Mouse (Mus musculus): ENCODE results near the gene Crim1.

The Crim1 gene

GRCm38 (mm10) chr17:78199626-78200560 is at the start of gene Crim1:
Gene Crim1 (plus strand): TSS chr17:78200248.
- DNase-seq (ENCODE audit: low read depth, low spot score) = peak; percentile 86

DNA sequence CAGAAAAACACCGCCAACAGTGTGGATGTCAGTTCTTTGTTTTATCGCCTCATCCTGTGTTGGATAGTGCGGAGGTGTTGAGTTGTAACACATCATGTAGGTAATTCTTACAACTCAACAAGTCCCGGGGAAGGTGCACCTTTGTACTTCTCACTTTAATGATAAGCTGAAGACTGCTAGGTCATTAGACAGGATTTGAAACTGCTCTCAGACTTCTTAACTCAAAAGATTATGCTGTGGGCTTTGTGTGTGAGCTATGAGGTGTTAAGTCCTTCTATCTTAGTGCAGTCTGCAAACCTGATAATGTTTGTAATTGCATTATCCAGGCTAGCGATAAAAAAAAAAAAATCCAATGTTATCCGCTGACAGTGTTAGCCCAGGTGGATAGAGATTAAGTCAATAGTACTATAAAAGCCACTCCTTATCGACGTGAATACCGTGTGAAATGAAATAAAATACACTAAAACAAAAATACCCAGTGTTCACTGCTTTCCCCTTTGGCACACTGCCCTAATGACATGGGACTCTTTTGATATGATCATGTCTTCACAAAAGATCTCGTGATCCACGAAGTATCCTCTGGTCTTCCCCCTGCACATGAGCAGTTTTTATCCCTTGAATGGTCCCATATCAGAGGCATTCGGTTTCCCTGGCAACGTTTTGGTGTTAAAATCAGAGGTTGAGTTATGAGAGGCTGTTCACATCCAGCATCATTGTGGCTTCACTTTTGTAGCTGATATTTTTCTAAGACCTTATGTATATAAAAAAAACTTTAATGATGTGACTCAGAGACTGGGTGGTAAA is 48.4 kb upstream of the Crim1 start:
- no peak for DNase-seq (ENCODE audit: low read depth, low spot score)

DNA sequence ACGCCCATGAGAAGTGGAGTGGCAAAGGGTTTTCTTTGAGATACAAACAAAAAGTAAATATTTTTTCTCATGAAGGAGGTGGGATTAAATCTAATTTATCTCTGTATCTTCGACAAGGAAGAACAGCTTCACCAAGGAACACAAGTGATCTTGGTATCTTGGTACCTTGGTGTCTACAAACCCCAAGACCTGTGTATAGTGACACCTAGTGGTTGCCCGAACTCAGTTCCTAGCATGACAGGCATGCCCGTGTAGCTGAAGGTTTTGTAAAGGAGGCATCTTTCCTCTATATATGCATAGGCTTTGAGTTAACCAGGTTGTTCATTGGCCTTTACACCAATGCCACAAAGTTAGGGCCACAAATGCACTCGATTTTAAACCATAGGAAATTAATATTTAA is 36.8 kb upstream of the Crim1 start:
- peak; percentile 83 for DNase-seq (ENCODE audit: low read depth, low spot score)

- no peak for DNase-seq (ENCODE audit: low read depth, low spot score)
These were observed 36.3 kb upstream of the Crim1 start for GRCm38 (mm10) chr17:78163724-78164236.

DNA sequence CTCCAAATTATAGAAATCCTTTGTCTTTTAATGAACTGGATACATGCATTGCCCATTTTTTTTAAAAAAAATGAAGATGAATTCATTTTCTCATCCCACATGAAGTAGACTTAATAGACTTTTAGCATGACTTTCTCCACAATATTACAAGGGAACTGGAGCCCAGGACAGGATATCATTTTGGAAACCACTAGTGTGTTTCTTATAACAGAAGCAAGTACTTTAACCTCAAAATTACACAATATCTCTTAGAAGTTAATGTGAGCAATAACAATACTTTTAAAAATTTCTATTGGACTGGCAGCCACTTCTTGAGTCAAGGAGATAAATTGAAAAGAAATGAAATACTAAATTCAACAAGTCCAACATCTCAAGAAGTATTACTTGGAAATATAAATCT is 34.2 kb upstream of the Crim1 start:
- DNase-seq (ENCODE audit: low read depth, low spot score) = no peak

DNA sequence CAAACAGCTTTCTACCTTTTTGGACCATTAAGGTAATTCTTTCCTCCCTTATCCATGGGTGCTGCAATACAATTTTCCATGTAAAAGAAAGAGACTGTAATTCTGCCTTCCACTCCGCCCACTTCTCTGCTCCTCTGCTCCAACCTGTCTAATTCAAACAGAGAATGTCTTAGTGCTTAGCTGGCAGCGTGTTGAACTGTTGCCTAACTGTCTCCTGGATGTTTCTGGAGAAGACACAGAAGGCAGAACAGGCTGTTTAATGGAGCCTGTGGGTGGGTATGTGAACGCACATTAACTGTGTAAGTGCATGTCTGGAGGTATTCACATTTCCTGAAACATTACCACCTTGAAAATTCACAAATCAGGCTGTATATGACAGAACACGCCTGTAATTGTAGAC is 33.5 kb upstream of the Crim1 start:
- DNase-seq (ENCODE audit: low read depth, low spot score) = peak; percentile 72

- peak; percentile 61 for DNase-seq (ENCODE audit: low read depth, low spot score)
These were observed 27.7 kb upstream of the Crim1 start for GRCm38 (mm10) chr17:78172371-78172770.

- DNase-seq (ENCODE audit: low read depth, low spot score) = no peak
These were observed 19.3 kb upstream of the Crim1 start for GRCm38 (mm10) chr17:78180766-78181165.

DNA sequence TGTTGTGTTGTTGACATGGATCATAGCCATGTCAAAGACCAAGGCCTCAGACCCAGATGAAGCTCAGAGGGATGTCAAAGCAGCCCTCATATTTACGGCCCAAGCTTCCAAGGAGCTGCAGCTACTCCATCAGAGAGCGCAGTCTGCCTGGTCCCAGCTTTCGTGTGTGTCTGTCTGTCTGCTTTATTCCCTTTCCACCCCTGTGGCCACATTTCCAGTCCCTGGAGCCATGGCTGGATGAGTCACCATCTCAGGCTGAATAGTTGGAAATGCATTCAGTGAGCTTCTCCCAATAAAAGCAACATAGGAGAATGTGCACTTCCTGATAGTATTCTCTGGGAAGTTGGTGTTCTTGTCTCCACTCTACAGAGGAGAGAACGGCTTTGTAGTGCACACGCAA is 3.9 kb upstream of the Crim1 start:
- DNase-seq (ENCODE audit: low read depth, low spot score) = no peak

GRCm38 (mm10) chr17:78197111-78197510 is 2.9 kb upstream of the Crim1 start:
- DNase-seq (ENCODE audit: low read depth, low spot score) = peak; percentile 83

DNA sequence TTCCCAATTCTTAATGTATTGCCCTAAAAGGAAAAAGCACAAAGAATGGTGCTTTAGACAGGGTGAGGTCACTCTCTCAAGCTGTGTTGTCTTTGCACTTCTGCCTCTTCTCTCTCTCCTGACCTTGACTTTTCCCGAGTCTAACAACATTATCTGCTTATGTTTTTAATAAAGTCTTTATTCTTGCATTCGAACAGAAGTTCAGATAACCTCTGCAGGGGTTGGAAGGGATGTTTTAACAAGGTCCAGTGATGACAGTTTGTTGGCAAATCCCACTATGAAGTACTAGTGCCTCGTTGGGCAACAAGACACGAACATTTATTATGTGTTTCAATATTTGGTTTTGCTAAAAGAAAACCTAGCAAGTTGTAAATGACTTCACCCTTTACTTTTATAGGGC is 1.9 kb upstream of the Crim1 start:
- no peak for DNase-seq (ENCODE audit: low read depth, low spot score)

GRCm38 (mm10) chr17:78198820-78199219 is 1.2 kb upstream of the Crim1 start:
- peak; percentile 64 for DNase-seq (ENCODE audit: low read depth, low spot score)

GRCm38 (mm10) chr17:78199231-78199625 is 820 bp upstream of the Crim1 start:
- no peak for DNase-seq (ENCODE audit: low read depth, low spot score)

- peak; percentile 63 for DNase-seq (ENCODE audit: low read depth, low spot score)
These were observed 643 bp downstream of the Crim1 start for GRCm38 (mm10) chr17:78200561-78201220.

- DNase-seq (ENCODE audit: low read depth, low spot score) = peak; percentile 52
These were observed 1.4 kb downstream of the Crim1 start for GRCm38 (mm10) chr17:78201221-78202058.

- DNase-seq (ENCODE audit: low read depth, low spot score) = peak; percentile 24
These were observed 2.2 kb downstream of the Crim1 start for GRCm38 (mm10) chr17:78202221-78202620.

DNA sequence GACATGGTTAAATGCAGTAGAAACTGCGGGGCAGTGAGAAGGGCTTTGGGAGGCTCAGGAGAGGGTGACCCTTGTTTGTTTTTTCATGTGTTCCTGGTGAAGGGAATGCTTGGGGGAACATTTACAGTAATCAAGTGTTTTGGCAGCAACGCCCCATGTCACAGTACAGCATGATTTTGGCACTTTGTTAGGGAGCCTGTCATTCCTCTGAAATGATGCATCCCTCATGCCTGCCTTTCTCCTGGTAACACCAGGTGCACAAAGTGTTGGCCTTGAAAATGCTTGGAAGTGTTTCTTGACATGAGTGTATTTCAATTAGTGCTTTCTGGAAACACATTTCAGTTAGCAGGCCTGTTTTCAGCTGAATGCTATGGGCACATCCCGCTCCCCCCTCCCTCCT is 2.7 kb downstream of the Crim1 start:
- peak; percentile 29 for DNase-seq (ENCODE audit: low read depth, low spot score)

GRCm38 (mm10) chr17:78203478-78203877 is 3.4 kb downstream of the Crim1 start:
- DNase-seq (ENCODE audit: low read depth, low spot score) = peak; percentile 66

- DNase-seq (ENCODE audit: low read depth, low spot score) = peak; percentile 42
These were observed 6.4 kb downstream of the Crim1 start for GRCm38 (mm10) chr17:78206421-78206820.

DNA sequence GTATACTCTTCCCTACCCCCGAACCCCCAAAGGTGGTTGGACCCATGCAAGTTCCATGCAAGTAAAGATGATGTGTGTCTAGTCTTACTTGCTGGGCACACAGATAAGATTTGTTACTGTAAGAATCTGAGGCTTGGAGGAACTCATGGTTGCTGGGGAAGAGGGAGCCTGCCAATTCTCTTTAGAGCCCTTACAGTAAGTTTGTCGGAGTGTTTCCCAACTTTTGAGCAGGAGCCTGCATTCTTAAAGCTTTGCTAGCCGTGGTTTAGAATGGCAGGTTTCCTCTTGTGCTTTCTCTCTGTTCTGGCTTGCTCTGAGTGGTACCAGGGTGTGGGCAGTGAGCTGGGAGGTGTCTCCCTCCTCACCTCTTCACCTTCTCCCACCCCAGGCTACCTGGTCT is 7.2 kb downstream of the Crim1 start:
- DNase-seq (ENCODE audit: low read depth, low spot score) = no peak

DNA sequence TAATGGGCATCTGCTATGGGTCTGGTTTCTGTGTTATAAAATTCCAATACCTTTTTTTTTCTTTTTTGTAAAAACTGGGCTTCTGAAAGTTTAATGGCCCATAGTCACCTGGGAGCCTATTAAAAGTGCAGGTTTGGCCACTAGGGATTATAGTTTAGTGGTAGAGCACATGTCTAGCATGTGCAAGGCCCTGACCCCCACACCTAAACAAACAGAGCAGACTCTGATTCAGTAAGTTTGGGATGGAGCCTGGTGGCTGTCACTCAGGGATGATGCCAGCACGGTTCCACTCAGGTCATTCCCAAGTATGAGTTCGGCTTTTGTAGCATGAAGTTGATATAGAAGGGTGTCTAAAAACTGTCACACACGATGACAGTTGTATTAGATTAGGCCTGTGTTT is 8.8 kb downstream of the Crim1 start:
- no peak for DNase-seq (ENCODE audit: low read depth, low spot score)

Measured in brain, adult 2 months (tissue).